14 mouse cellular contexts compared by ENCODE assay signal in the genomic region with DNA sequence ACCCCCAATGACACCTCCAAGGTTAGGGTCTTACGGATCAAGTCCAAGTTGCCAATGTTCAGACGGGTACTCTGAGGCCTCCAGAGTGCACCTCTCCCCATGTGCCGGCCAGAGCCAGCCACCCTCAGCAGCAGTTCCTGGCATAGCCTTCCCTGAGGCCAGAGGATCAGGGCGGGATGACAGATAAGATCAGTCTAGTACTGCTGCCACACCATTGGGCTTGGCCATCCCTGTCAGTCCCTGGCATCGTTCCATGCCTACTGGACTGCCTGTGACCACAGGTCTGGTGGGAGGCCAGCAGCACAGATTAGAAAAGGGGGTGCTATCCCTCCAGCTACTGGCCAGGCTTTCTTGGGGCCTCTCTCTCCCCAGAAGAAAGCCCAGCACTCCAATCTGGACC. TPM values are rescaled to one million over a fixed set of nuclear protein-coding genes. Genes with fewer than 3 reads are reported as not detected.
DNase-seq lines count a peak whose midpoint lies in the region; ATAC-seq lines count a peak whose summit lies in the region.
"Had no signal": no experiment of that assay in that cellular context is flagged by ENCODE, and none has a peak within 500 bp of the region (broad histone marks: within the 10 kb centered on the region; RNA-seq: fewer than 3 reads in every experiment).

No protein-coding gene starts in this region.

- H3K36me3 ChIP-seq in heart, embryonic 10.5 days: peaks cover 41% of the 10 kb centered on the region
- H3K36me3 ChIP-seq in stomach, embryonic 14.5 days (ENCODE audit: control insufficient read depth, insufficient read depth, low read length): peaks cover 3% of the 10 kb centered on the region; the same call in 1 of the 2 replicates
- H3K36me3 ChIP-seq in midbrain, embryonic 15.5 days (replicated peaks): no peaks in the 10 kb centered on the region
- H3K36me3 ChIP-seq: hindbrain, embryonic 15.5 days; liver, embryonic 15.5 days; neural tube, embryonic 15.5 days had no signal

- DNase-seq in heart, embryonic 10.5 days (ENCODE audit: low spot score): peak; percentile 64
- DNase-seq in heart, adult 9 months (ENCODE audit: low spot score in 2 of 2): no peak
- peak; percentile 45 for DNase-seq in lung, postnatal 36 days
- DNase-seq in lung, postnatal 25 days (ENCODE audit: low spot score): no peak
- peak; percentile 58 to 61 for DNase-seq in adrenal gland, postnatal 36 days
- DNase-seq in right cerebral cortex, postnatal 10 days (ENCODE audit: low spot score in 2 of 2): no peak
- DNase-seq: midbrain, embryonic 14.5 days; spleen, adult 18-20 months; thymus, postnatal 14 days had no signal

- peaks cover 5% of the 10 kb centered on the region; the same call in 1 of the 2 replicates for H3K27me3 ChIP-seq in heart, embryonic 10.5 days (ENCODE audit: insufficient read depth, poor library complexity, severe bottlenecking)
- no peaks in the 10 kb centered on the region for H3K27me3 ChIP-seq in stomach, embryonic 14.5 days (ENCODE audit: control insufficient read depth, insufficient read depth, low read length)
- H3K27me3 ChIP-seq in midbrain, embryonic 15.5 days (replicated peaks): no peaks in the 10 kb centered on the region
- H3K27me3 ChIP-seq: hindbrain, embryonic 15.5 days had no signal

- H3K4me1 ChIP-seq in heart, embryonic 10.5 days: peaks cover 89% of the 10 kb centered on the region
- H3K4me1 ChIP-seq in stomach, embryonic 14.5 days (ENCODE audit: control insufficient read depth, insufficient read depth, low read length): peaks cover 14% of the 10 kb centered on the region
- peaks cover 19% of the 10 kb centered on the region for H3K4me1 ChIP-seq in midbrain, embryonic 15.5 days

- WGBS in heart, embryonic 10.5 days: 62% methylated on average over 5 of the region's 5 CpGs
- 70% methylated on average over 5 of the region's 5 CpGs for WGBS in stomach, embryonic 14.5 days
- 72% methylated on average over 5 of the region's 5 CpGs for WGBS in midbrain, embryonic 15.5 days

- peak overlapping the region; percentile 69; the same call in 1 of the 2 replicates for H3K4me3 ChIP-seq in heart, embryonic 10.5 days
- H3K4me3 ChIP-seq in stomach, embryonic 14.5 days (ENCODE audit: low read depth, low read length): 0 out of 2 replicates have a peak overlapping the region, but pooled peaks have one; percentile 6
- no peak overlapping the region for H3K4me3 ChIP-seq in midbrain, embryonic 15.5 days
- H3K4me3 ChIP-seq: hindbrain, embryonic 15.5 days; liver, embryonic 15.5 days; neural tube, embryonic 15.5 days had no signal

- H3K9me3 ChIP-seq in heart, embryonic 10.5 days: no peaks in the 10 kb centered on the region
- no peaks in the 10 kb centered on the region for H3K9me3 ChIP-seq in stomach, embryonic 14.5 days (ENCODE audit: control insufficient read depth, low read depth, low read length)
- H3K9me3 ChIP-seq in midbrain, embryonic 15.5 days: no peaks in the 10 kb centered on the region
- H3K9me3 ChIP-seq: hindbrain, embryonic 15.5 days; liver, embryonic 15.5 days; neural tube, embryonic 15.5 days had no signal

- H3K9ac ChIP-seq in stomach, embryonic 14.5 days (replicated peaks; ENCODE audit: low read depth, low read length): no peak overlapping the region
- no peak overlapping the region for H3K9ac ChIP-seq in midbrain, embryonic 15.5 days
- H3K9ac ChIP-seq: hindbrain, embryonic 15.5 days; liver, embryonic 15.5 days; neural tube, embryonic 15.5 days had no signal

- no peak for ATAC-seq in stomach, embryonic 14.5 days (ENCODE audit: insufficient number of reproducible peaks, insufficient read depth, low FRiP score, low read depth)
- ATAC-seq in midbrain, embryonic 15.5 days (replicated peaks): no peak

- peak overlapping the region; percentile 25; the same call in 1 of the 2 replicates for H3K27ac ChIP-seq in heart, embryonic 10.5 days
- H3K27ac ChIP-seq in stomach, embryonic 14.5 days (ENCODE audit: low read length): no peak overlapping the region
- no peak overlapping the region for H3K27ac ChIP-seq in midbrain, embryonic 15.5 days
- H3K27ac ChIP-seq: hindbrain, embryonic 15.5 days; liver, embryonic 15.5 days; neural tube, embryonic 15.5 days had no signal

- peak overlapping the region; percentile 24 for H3K4me2 ChIP-seq in stomach, embryonic 14.5 days (replicated peaks; ENCODE audit: low read depth, low read length)
- H3K4me2 ChIP-seq in midbrain, embryonic 15.5 days: no peak overlapping the region
- H3K4me2 ChIP-seq: hindbrain, embryonic 15.5 days; liver, embryonic 15.5 days; neural tube, embryonic 15.5 days had no signal

RNA-seq across cellular contexts. Expression of gene Myl9, which starts 3.8 kb away (rescaled TPM):
- polyA plus RNA-seq in heart, embryonic 10.5 days (2016; fragmentation: Nextera tagmentation; extraction: Ambion mirVana): 1,471 and 1,998 TPM in 2 replicates
- 10 to 100 TPM; 56.2 to 67.3 TPM for total RNA-seq in adrenal gland, postnatal 36 days (2021)
- polyA plus RNA-seq in stomach, embryonic 14.5 days (2014; fragmentation: Nextera tagmentation; extraction: Ambion mirVana): 1,732 and 1,736 TPM in 2 replicates
- 41.2 and 41.6 TPM in 2 replicates for polyA plus RNA-seq in midbrain, embryonic 15.5 days (2015; fragmentation: Nextera tagmentation; extraction: Ambion mirVana)

Comparison
In these comparisons a context has a peak if more than half of its experiments do, and no peak if none do; other contexts are left out.
1. DNase-seq: peak in heart, embryonic 10.5 days (single experiment), lung, postnatal 36 days (single experiment) and adrenal gland, postnatal 36 days (2 of 2); none in heart, adult 9 months (0 of 2), lung, postnatal 25 days (single experiment) and right cerebral cortex, postnatal 10 days (0 of 2).
2. RNA of gene Myl9, which starts 3.8 kb away (polyA plus RNA-seq): 1,732 to 1,736 TPM in stomach, embryonic 14.5 days and 1,471 to 1,998 TPM in heart, embryonic 10.5 days; 41.2 to 41.6 TPM in midbrain, embryonic 15.5 days; every median in the first group is over 10 times any median in the second.